Mouse (Mus musculus) CH12.LX (cell line): ENCODE measurements around the gene Olfr1032. TPM values are rescaled to one million over a fixed set of nuclear protein-coding genes. Genes with fewer than 3 reads are reported as not detected.
"Not testable (repeated sequence)": the region's sequence is repeated elsewhere in the genome, so short reads cannot be mapped to it uniquely, and the experiment has no call there.

Source experiments
- DNase-seq: peaks from one replicate; pipeline ENCODE4 v3.0.0-alpha.2; 2013; ENCODE audit errors: extremely low read depth
- H3K27ac ChIP-seq: 2 replicates; pipeline ENCODE4 v1.5.1; 2012; ENCODE audit warnings: low read depth, mild to moderate bottlenecking, control low read depth, moderate library complexity; ENCODE audit not compliant: insufficient read depth
- H3K27me3 ChIP-seq: replicated peaks from 2 replicates; pipeline ENCODE3; 2012; ENCODE audit warnings: inconsistent platforms
- H3K36me3 ChIP-seq, 2 experiments: replicated peaks in 1 of 2; 2 replicates each; pipeline versions ENCODE3 to v1.6.1; 2012; ENCODE audit warnings: inconsistent platforms in 1 of 2, low read length in 1 of 2, mild to moderate bottlenecking in 1 of 2, mixed read lengths in 1 of 2, moderate library complexity in 1 of 2; ENCODE audit not compliant: control insufficient read depth in 1 of 2, insufficient read depth in 1 of 2
- H3K4me1 ChIP-seq, 2 experiments: 2 replicates each; pipeline ENCODE4 v1.6.1; 2012; ENCODE audit warnings: inconsistent platforms in 1 of 2, moderate library complexity in 1 of 2; ENCODE audit not compliant: insufficient read depth in 2 of 2, control insufficient read depth in 1 of 2
- H3K4me2 ChIP-seq: 2 replicates; pipeline ENCODE4 v1.6.1; 2012; ENCODE audit warnings: low read depth, mild to moderate bottlenecking, control low read depth; ENCODE audit not compliant: poor library complexity, insufficient read depth, severe bottlenecking
- H3K4me3 ChIP-seq, 3 experiments: fragments of 150-350 bp in 1 of 3; sonication (generic) in 1 of 3; replicated peaks in 1 of 3; 2 replicates each; pipeline versions ENCODE3 to v1.5.1; 2011 to 2012; ENCODE audit warnings: low read depth in 2 of 3, low read length in 2 of 3, mild to moderate bottlenecking in 2 of 3, moderate library complexity in 2 of 3, control low read depth in 1 of 3, improper control_type of control experiment in 1 of 3, inconsistent platforms in 1 of 3, mixed read lengths in 1 of 3; ENCODE audit not compliant: poor library complexity in 1 of 3
- H3K79me2 ChIP-seq: replicated peaks from 2 replicates; pipeline ENCODE4 v1.6.1; 2012; ENCODE audit warnings: mild to moderate bottlenecking, moderate library complexity; ENCODE audit not compliant: control insufficient read depth, poor library complexity, insufficient read depth, severe bottlenecking; ENCODE audit errors: extremely low read depth
- H3K9ac ChIP-seq: 2 replicates; pipeline ENCODE4 v1.6.1; 2012; ENCODE audit warnings: low read depth, mild to moderate bottlenecking, control low read depth, moderate library complexity; ENCODE audit not compliant: insufficient read depth
- H3K9me3 ChIP-seq: replicated peaks from 2 replicates; pipeline ENCODE3; 2012; ENCODE audit warnings: low read length, inconsistent platforms, mixed read lengths
- RAD21 ChIP-seq: IDR thresholded peaks from 2 replicates; pipeline ENCODE4 v1.6.1; 2011; ENCODE audit warnings: low read depth, mild to moderate bottlenecking, low read length, improper control_type of control experiment, moderate library complexity
- dilution Hi-C: fragments of 300-500 bp; cut with MboI; formaldehyde crosslinking; loops from 2 replicates; pipeline ENCODE4 v1.14.3; 2020; ENCODE audit warnings: low sequenced_read_pairs; ENCODE audit not compliant: extremely low pct_unique_long_range_greater_than_20kb, extremely low pct_ligation_motif_present
- in situ Hi-C: fragments of 300-500 bp; cut with MboI; formaldehyde crosslinking; loops from 3 replicates; pipeline ENCODE4 v1.14.3; 2019; ENCODE audit warnings: low sequenced_read_pairs, low pct_ligation_motif_present, low pct_unique_long_range_greater_than_20kb, mixed read lengths
- polyA plus RNA-seq: library from polyadenylated mRNA; unstranded; fragments of >175 nt; gene quantifications from 2 replicates; pipeline ENCODE4 v1.2.1, GENCODE M21; 2012; ENCODE audit warnings: low read depth; ENCODE audit not compliant: insufficient read length
- total RNA-seq, 2 experiments: library from RNA; depleted of rRNA; stranded (reverse); fragments of 300-350 nt in 1 of 2; fragments of >200 nt in 1 of 2; gene quantifications; 2 replicates each; pipeline ENCODE4 v1.2.3; 2012 to 2014

The Olfr1032 gene
- total and polyA plus RNA-seq, 3 experiments, result not detected

GRCm38 (mm10) chr2:86021518-86021917 lies 16.2 kb downstream of the Olfr1032 start:
- DNase-seq, H3K27me3 ChIP-seq, dilution Hi-C loops, in situ Hi-C loops, H3K9ac ChIP-seq, H3K36me3 ChIP-seq, H3K4me2 ChIP-seq, H3K4me3 ChIP-seq, H3K9me3 ChIP-seq, H3K79me2 ChIP-seq, H3K27ac ChIP-seq, H3K4me1 ChIP-seq: not testable (repeated sequence)

- in situ Hi-C loops, result no loop called here
- no peak within 1 kb of the TSS for H3K9ac ChIP-seq
- TF ChIP-seq RAD21, result no peak
- TF ChIP-seq, all 38 proteins: peak for 0
- Histone ChIP-seq H3K27me3 (no peaks in the 10 kb centered on the region), H3K27ac (no peak within 1 kb of the TSS), H3K4me1 (no peaks in the 10 kb centered on the region), H3K9me3 (no peaks in the 10 kb centered on the region), H3K4me3 (no peak within 1 kb of the TSS), H3K36me3 (no peaks in the 10 kb centered on the region), H3K79me2 (no peaks in the 10 kb centered on the region), H3K4me2 (no peak within 1 kb of the TSS)
- dilution Hi-C loops, result no loop called here
- no peak for DNase-seq
Observed at GRCm38 (mm10) chr2:86045561-86045960, 40.2 kb downstream of the Olfr1032 start, which contains the start of gene Olfr1034. Gene Olfr1034, plus strand, starts transcription at chr2:86045861.

GRCm38 (mm10) chr2:86050777-86051176 lies 45.4 kb downstream of the Olfr1032 start:
- H3K27me3 ChIP-seq, H3K9ac ChIP-seq, H3K79me2 ChIP-seq, H3K27ac ChIP-seq, in situ Hi-C loops, DNase-seq, H3K4me1 ChIP-seq, dilution Hi-C loops, H3K4me2 ChIP-seq, H3K36me3 ChIP-seq, H3K4me3 ChIP-seq, H3K9me3 ChIP-seq: not testable (repeated sequence)

Other genes with a start within 250 kb of the Olfr1032 start
Only the 20 nearest of the 31 such genes appear.
- gene Olfr1019, start 160.1 kb upstream of the Olfr1032 start, total RNA-seq (2012; rRNA removed), result not detected in 2 replicates
- not detected in 2 replicates for gene Olfr1019, start 160.1 kb upstream of the Olfr1032 start, total RNA-seq (2014; rRNA removed)
- gene Olfr1019, start 160.1 kb upstream of the Olfr1032 start, polyA plus RNA-seq, result not detected in 2 replicates
- gene Olfr1020, start 158.5 kb upstream of the Olfr1032 start, total RNA-seq (2012; rRNA removed), result not detected in 2 replicates
- gene Olfr1020, start 158.5 kb upstream of the Olfr1032 start, total RNA-seq (2014; rRNA removed), result not detected in 2 replicates
- gene Olfr1020, start 158.5 kb upstream of the Olfr1032 start, polyA plus RNA-seq, result not detected in 2 replicates
- gene Olfr1022, start 136.9 kb upstream of the Olfr1032 start, total RNA-seq (2012; rRNA removed), result not detected in 2 replicates
- gene Olfr1022, start 136.9 kb upstream of the Olfr1032 start, total RNA-seq (2014; rRNA removed), result not detected in 2 replicates
- gene Olfr1022, start 136.9 kb upstream of the Olfr1032 start, polyA plus RNA-seq, result not detected in 2 replicates
- not detected in 2 replicates for gene Olfr1023, start 119.9 kb upstream of the Olfr1032 start, total RNA-seq (2012; rRNA removed)
- gene Olfr1023, start 119.9 kb upstream of the Olfr1032 start, total RNA-seq (2014; rRNA removed), result not detected in 2 replicates
- not detected in 2 replicates for gene Olfr1023, start 119.9 kb upstream of the Olfr1032 start, polyA plus RNA-seq
- not detected in 2 replicates for gene Olfr1024, start 100.5 kb upstream of the Olfr1032 start, total RNA-seq (2012; rRNA removed)
- not detected in 2 replicates for gene Olfr1024, start 100.5 kb upstream of the Olfr1032 start, total RNA-seq (2014; rRNA removed)
- not detected in 2 replicates for gene Olfr1024, start 100.5 kb upstream of the Olfr1032 start, polyA plus RNA-seq
- gene Olfr1025-ps1, start 90.3 kb upstream of the Olfr1032 start, total RNA-seq (2012; rRNA removed), result not detected in 2 replicates
- not detected in 2 replicates for gene Olfr1025-ps1, start 90.3 kb upstream of the Olfr1032 start, total RNA-seq (2014; rRNA removed)
- gene Olfr1025-ps1, start 90.3 kb upstream of the Olfr1032 start, polyA plus RNA-seq, result not detected in 2 replicates
- not detected in 2 replicates for gene Olfr1026, start 84.0 kb upstream of the Olfr1032 start, total RNA-seq (2012; rRNA removed)
- gene Olfr1026, start 84.0 kb upstream of the Olfr1032 start, total RNA-seq (2014; rRNA removed), result not detected in 2 replicates
- gene Olfr1026, start 84.0 kb upstream of the Olfr1032 start, polyA plus RNA-seq, result not detected in 2 replicates
- not detected in 2 replicates for gene Olfr1028, start 55.1 kb upstream of the Olfr1032 start, total RNA-seq (2012; rRNA removed)
- not detected in 2 replicates for gene Olfr1028, start 55.1 kb upstream of the Olfr1032 start, total RNA-seq (2014; rRNA removed)
- gene Olfr1028, start 55.1 kb upstream of the Olfr1032 start, polyA plus RNA-seq, result not detected in 2 replicates
- not detected in 2 replicates for gene Olfr1029, start 31.6 kb upstream of the Olfr1032 start, total RNA-seq (2012; rRNA removed)
- gene Olfr1029, start 31.6 kb upstream of the Olfr1032 start, total RNA-seq (2014; rRNA removed), result not detected in 2 replicates
- gene Olfr1029, start 31.6 kb upstream of the Olfr1032 start, polyA plus RNA-seq, result not detected in 2 replicates
- gene Olfr1030, start 26.3 kb upstream of the Olfr1032 start, total RNA-seq (2012; rRNA removed), result not detected in 2 replicates
- gene Olfr1030, start 26.3 kb upstream of the Olfr1032 start, total RNA-seq (2014; rRNA removed), result not detected in 2 replicates
- gene Olfr1030, start 26.3 kb upstream of the Olfr1032 start, polyA plus RNA-seq, result not detected in 2 replicates
- not detected in 2 replicates for gene Olfr1031, start 15.2 kb upstream of the Olfr1032 start, total RNA-seq (2012; rRNA removed)
- not detected in 2 replicates for gene Olfr1031, start 15.2 kb upstream of the Olfr1032 start, total RNA-seq (2014; rRNA removed)
- not detected in 2 replicates for gene Olfr1031, start 15.2 kb upstream of the Olfr1032 start, polyA plus RNA-seq
- gene Olfr1033, start 15.1 kb downstream of the Olfr1032 start, total RNA-seq (2012; rRNA removed), result not detected in 2 replicates
- not detected in 2 replicates for gene Olfr1033, start 15.1 kb downstream of the Olfr1032 start, total RNA-seq (2014; rRNA removed)
- gene Olfr1033, start 15.1 kb downstream of the Olfr1032 start, polyA plus RNA-seq, result not detected in 2 replicates
- not detected in 2 replicates for gene Olfr1034, start 40.3 kb downstream of the Olfr1032 start, total RNA-seq (2012; rRNA removed)
- gene Olfr1034, start 40.3 kb downstream of the Olfr1032 start, total RNA-seq (2014; rRNA removed), result not detected in 2 replicates
- gene Olfr1034, start 40.3 kb downstream of the Olfr1032 start, polyA plus RNA-seq, result not detected in 2 replicates
- not detected in 2 replicates for gene Olfr1036, start 68.5 kb downstream of the Olfr1032 start, total RNA-seq (2012; rRNA removed)
- gene Olfr1036, start 68.5 kb downstream of the Olfr1032 start, total RNA-seq (2014; rRNA removed), result not detected in 2 replicates
- not detected in 2 replicates for gene Olfr1036, start 68.5 kb downstream of the Olfr1032 start, polyA plus RNA-seq
- not detected in 2 replicates for gene Olfr1037, start 81.8 kb downstream of the Olfr1032 start, total RNA-seq (2012; rRNA removed)
- not detected in 2 replicates for gene Olfr1037, start 81.8 kb downstream of the Olfr1032 start, total RNA-seq (2014; rRNA removed)
- not detected in 2 replicates for gene Olfr1037, start 81.8 kb downstream of the Olfr1032 start, polyA plus RNA-seq
- not detected in 2 replicates for gene Olfr1039, start 130.4 kb downstream of the Olfr1032 start, total RNA-seq (2012; rRNA removed)
- not detected in 2 replicates for gene Olfr1039, start 130.4 kb downstream of the Olfr1032 start, total RNA-seq (2014; rRNA removed)
- not detected in 2 replicates for gene Olfr1039, start 130.4 kb downstream of the Olfr1032 start, polyA plus RNA-seq
- gene Olfr1040, start 141.2 kb downstream of the Olfr1032 start, total RNA-seq (2012; rRNA removed), result not detected in 2 replicates
- gene Olfr1040, start 141.2 kb downstream of the Olfr1032 start, total RNA-seq (2014; rRNA removed), result not detected in 2 replicates
- gene Olfr1040, start 141.2 kb downstream of the Olfr1032 start, polyA plus RNA-seq, result not detected in 2 replicates
- gene Olfr1042, start 156.3 kb downstream of the Olfr1032 start, total RNA-seq (2012; rRNA removed), result not detected in 2 replicates
- not detected in 2 replicates for gene Olfr1042, start 156.3 kb downstream of the Olfr1032 start, total RNA-seq (2014; rRNA removed)
- not detected in 2 replicates for gene Olfr1042, start 156.3 kb downstream of the Olfr1032 start, polyA plus RNA-seq
- gene Olfr1043, start 162.0 kb downstream of the Olfr1032 start, total RNA-seq (2012; rRNA removed), result not detected in 2 replicates
- gene Olfr1043, start 162.0 kb downstream of the Olfr1032 start, total RNA-seq (2014; rRNA removed), result not detected in 2 replicates
- gene Olfr1043, start 162.0 kb downstream of the Olfr1032 start, polyA plus RNA-seq, result not detected in 2 replicates
- gene Olfr1044, start 172.3 kb downstream of the Olfr1032 start, total RNA-seq (2012; rRNA removed), result not detected in 2 replicates
- gene Olfr1044, start 172.3 kb downstream of the Olfr1032 start, total RNA-seq (2014; rRNA removed), result not detected in 2 replicates
- gene Olfr1044, start 172.3 kb downstream of the Olfr1032 start, polyA plus RNA-seq, result not detected in 2 replicates